Mouse (Mus musculus) kidney, adult 2 months (tissue): ENCODE results near the gene Orc6. TPM values are rescaled to one million over a fixed set of nuclear protein-coding genes. Genes with fewer than 3 reads are reported as not detected.

Experiments used
- DNase-seq: peaks from one replicate; pipeline ENCODE4 v3.0.0; 2021
- H3K27ac ChIP-seq: fragments of 200-500 bp; 2 replicates; pipeline ENCODE4 v1.5.1; 2012; ENCODE audit warnings: low read depth, low read length, control low read depth, inconsistent platforms; ENCODE audit not compliant: insufficient read depth
- H3K27me3 ChIP-seq: fragments of 200-500 bp; replicated peaks from 2 replicates; pipeline ENCODE4 v1.6.1; 2012; ENCODE audit warnings: mild to moderate bottlenecking, moderate library complexity, low read length, inconsistent platforms; ENCODE audit not compliant: control insufficient read depth, insufficient read depth
- H3K36me3 ChIP-seq: fragments of 200-500 bp; 2 replicates; pipeline ENCODE4 v1.6.1; 2012; ENCODE audit warnings: mild to moderate bottlenecking, moderate library complexity, low read length, inconsistent platforms; ENCODE audit not compliant: control insufficient read depth, insufficient read depth
- H3K4me1 ChIP-seq: fragments of 200-500 bp; 2 replicates; pipeline ENCODE4 v1.6.1; 2011; ENCODE audit warnings: low read length; ENCODE audit not compliant: control insufficient read depth, insufficient read depth
- H3K4me3 ChIP-seq: fragments of 200-500 bp; 2 replicates; pipeline ENCODE4 v1.5.1; 2011; ENCODE audit warnings: mild to moderate bottlenecking, low read depth, low read length, control low read depth; ENCODE audit not compliant: insufficient read depth
- CTCF ChIP-seq: fragments of 200-500 bp; conservative IDR thresholded peaks from 2 replicates; pipeline ENCODE4 v1.5.1; 2011; ENCODE audit warnings: low read depth, mild to moderate bottlenecking, control low read depth, low read length, moderate library complexity, mixed read lengths; ENCODE audit not compliant: insufficient read depth, insufficient read length
- POLR2A ChIP-seq: fragments of 200-500 bp; IDR thresholded peaks from one replicate; pipeline ENCODE4 v1.6.1; 2011; ENCODE audit warnings: low read depth, low read length, control low read depth
- WGBS: fragments of 180-500 bp; shearing (Covaris S2); methylation state at CpG from one replicate; pipeline ENCODE4 v1.1.7; 2018; 5-methylcytosine and 5-hydroxymethylcytosine counted together
- polyA plus RNA-seq: library from polyadenylated mRNA; depleted of rRNA; stranded (reverse); fragments of >200 nt; gene quantifications from 2 replicates; pipeline ENCODE4 v1.2.3, GENCODE M21; 2012

The Orc6 gene
- polyA plus RNA-seq, 1 experiment = 9.9 TPM

DNA sequence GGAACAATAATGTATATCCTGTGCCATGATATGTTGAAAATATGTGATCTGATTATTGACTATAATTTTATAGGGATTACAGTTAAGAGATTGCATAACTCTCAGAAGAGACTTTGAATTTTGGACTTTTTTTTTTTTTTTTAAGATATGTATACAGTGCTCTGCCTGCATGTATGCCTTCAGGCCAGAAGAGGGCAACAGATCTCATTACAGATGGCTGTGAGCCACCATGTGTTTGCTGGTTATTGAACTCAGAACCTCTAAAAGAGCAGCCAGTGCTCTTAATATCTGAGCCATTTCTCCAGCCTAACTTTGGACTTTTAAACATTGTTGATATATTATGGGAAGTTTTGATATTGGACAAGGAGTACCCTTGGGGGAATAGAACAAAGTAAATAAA, 12.3 kb downstream of the Orc6 start:
- TF ChIP-seq CTCF = peak; percentile 53
- no peak for TF ChIP-seq POLR2A
- peaks cover 2% of the 10 kb centered on the region; the same call in 1 of the 2 replicates for H3K36me3 ChIP-seq
- H3K4me1 ChIP-seq = no peaks in the 10 kb centered on the region
- peak; percentile 48 for DNase-seq
- H3K4me3 ChIP-seq = no peak overlapping the region
- no peak overlapping the region for H3K27ac ChIP-seq
- H3K27me3 ChIP-seq = no peaks in the 10 kb centered on the region

DNA sequence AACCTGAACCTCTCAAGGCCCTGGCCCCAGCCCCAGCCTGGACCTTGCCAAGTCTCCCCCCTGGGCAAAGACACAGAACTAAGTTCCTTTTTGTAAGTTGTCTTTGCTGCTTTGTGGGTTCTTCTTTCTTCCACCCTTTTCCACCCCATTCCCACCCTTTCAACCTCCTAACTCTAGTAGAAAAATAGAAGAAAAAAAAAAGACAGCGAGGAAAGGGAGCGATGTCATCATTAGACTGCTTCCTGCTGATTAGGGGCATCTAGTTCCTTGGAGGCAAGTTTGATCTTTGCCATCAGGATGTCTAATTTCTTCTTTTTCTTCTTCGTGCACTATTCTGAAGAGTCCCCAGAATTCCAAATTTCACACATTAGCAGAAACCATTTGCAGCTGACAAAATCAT, 13.6 kb downstream of the Orc6 start:
- no peak overlapping the region for H3K27ac ChIP-seq
- TF ChIP-seq POLR2A = no peak
- TF ChIP-seq CTCF = no peak
- H3K27me3 ChIP-seq = no peaks in the 10 kb centered on the region
- H3K4me3 ChIP-seq = no peak overlapping the region
- no peaks in the 10 kb centered on the region for H3K4me1 ChIP-seq
- no peak for DNase-seq
- peaks cover 2% of the 10 kb centered on the region; the same call in 1 of the 2 replicates for H3K36me3 ChIP-seq
- 82% methylated on average over 3 of the region's 3 CpGs for WGBS

DNA sequence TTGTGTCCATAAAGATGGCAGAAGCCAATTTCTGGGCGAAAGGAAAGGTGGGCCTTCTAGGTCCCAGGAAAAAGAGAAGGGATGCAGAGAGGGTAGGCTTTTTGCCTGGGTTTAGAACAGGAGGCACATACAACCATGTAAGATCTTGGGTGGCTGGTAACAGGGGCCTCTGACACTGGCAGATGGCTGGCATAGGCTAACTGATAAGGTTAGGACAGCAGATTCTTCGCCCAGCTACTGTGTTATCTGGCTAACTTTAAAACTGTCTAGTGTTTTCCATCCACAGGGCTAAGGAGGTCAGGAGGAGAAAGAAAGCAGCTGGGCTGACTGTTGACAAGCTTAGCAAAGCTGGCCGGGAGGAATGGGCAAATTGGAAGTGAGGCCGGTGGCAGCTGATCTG, 19.1 kb downstream of the Orc6 start:
- TF ChIP-seq POLR2A (no peak), CTCF (no peak)
- Histone ChIP-seq H3K36me3 (no peaks in the 10 kb centered on the region), H3K27ac (no peak overlapping the region), H3K4me1 (no peaks in the 10 kb centered on the region), H3K4me3 (no peak overlapping the region), H3K27me3 (no peaks in the 10 kb centered on the region)
- WGBS = 84% methylated on average over 4 of the region's 4 CpGs
- no peak for DNase-seq

DNA sequence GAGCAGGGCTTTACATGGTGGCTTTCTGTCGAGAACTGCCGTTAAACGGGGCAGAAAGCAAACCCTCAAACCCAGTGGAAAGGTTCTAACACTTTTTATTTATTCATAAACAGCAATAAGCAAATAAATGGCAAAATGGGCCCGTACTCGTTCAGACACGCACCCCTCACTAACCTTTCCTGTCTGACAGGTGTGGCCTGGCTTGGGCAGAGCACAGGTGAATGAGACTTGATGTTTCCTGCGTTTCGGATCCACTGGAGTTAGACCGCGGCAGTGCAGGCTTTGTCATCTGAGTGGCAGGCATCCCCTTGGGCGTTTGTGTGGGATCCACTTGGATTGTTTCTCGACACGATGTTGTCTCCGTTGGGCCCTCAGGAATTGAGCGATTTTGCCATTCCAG, 22.5 kb downstream of the Orc6 start:
- DNase-seq = no peak
- WGBS = 91% methylated on average over 15 of the region's 15 CpGs
- Histone ChIP-seq H3K4me3 (no peak overlapping the region), H3K4me1 (no peaks in the 10 kb centered on the region), H3K36me3 (no peaks in the 10 kb centered on the region), H3K27ac (no peak overlapping the region), H3K27me3 (no peaks in the 10 kb centered on the region)
- TF ChIP-seq POLR2A = no peak
- no peak for TF ChIP-seq CTCF

DNA sequence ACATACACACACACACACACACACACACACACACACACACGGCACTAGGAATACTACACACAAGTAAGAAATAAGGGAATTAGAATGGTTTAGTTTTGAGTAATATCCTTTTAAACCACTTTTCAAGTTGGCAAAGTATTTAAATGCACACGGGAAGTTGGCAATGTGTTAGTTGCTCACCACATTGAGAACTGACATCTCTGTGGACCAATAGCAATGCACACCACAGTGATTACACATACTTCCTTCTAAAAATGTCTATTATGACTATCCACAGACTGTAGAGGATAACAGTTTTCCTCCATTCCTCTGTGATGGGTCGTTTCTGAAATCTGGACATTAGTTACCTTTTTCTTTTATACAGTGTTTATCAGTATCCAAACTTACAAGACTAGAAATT, 23.7 kb downstream of the Orc6 start:
- Histone ChIP-seq H3K27ac (no peak overlapping the region), H3K4me3 (no peak overlapping the region), H3K36me3 (no peaks in the 10 kb centered on the region), H3K27me3 (no peaks in the 10 kb centered on the region), H3K4me1 (no peaks in the 10 kb centered on the region)
- no peak for DNase-seq
- TF ChIP-seq POLR2A (no peak), CTCF (no peak)
- WGBS = 69% methylated on average over 3 of the region's 3 CpGs

DNA sequence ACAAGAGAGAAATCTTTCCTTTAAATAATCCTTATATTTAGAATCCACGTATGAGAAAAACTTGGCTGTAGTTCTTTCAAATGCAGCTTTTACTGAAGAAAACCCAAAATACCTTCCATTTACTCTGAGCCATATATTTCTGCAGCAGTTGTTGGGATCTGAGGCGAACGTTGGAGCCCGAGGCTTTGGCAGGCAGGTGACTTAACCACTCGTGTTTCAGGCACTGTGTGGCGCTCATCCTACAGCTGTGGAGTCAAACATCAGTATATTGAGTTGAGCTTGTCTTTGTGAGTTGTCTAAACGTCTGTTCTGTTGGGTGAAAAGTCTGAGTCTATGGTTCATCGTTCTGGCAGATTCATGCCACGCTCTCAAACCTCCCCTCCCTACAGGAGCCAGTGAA, 27.6 kb downstream of the Orc6 start:
- no peaks in the 10 kb centered on the region for H3K36me3 ChIP-seq
- 71% methylated on average over 9 of the region's 9 CpGs for WGBS
- no peak overlapping the region for H3K4me3 ChIP-seq
- no peak for TF ChIP-seq POLR2A
- TF ChIP-seq CTCF = no peak
- H3K27ac ChIP-seq = no peak overlapping the region
- no peaks in the 10 kb centered on the region for H3K27me3 ChIP-seq
- DNase-seq = no peak
- peaks cover 3% of the 10 kb centered on the region; the same call in 1 of the 2 replicates for H3K4me1 ChIP-seq

DNA sequence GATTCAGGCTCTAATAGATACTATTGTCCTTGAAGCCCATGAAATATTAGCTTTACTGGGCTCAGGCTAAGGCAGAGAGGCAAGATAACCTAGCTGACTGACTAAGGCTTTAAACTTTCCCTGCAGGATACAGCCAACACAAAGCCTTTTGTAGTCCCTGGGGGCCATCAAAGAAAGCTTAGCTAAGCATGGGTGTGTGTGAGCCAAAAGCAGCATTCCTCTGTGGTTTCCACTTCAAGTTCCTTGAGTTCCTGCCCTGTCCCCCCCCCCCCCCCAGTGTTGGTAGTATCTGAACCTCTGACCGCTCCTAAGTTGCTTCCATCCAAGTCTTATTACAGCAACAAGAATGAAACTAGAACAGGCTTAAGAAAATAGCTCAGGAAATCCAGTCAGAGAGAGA, 30.1 kb downstream of the Orc6 start:
- H3K4me3 ChIP-seq = no peak overlapping the region
- H3K4me1 ChIP-seq = peaks cover 6% of the 10 kb centered on the region
- no peak overlapping the region for H3K27ac ChIP-seq
- WGBS = 56% methylated on average over 1 of the region's 1 CpGs
- no peaks in the 10 kb centered on the region for H3K36me3 ChIP-seq
- TF ChIP-seq CTCF = no peak
- TF ChIP-seq POLR2A = no peak
- H3K27me3 ChIP-seq = no peaks in the 10 kb centered on the region
- DNase-seq = peak; percentile 52

DNA sequence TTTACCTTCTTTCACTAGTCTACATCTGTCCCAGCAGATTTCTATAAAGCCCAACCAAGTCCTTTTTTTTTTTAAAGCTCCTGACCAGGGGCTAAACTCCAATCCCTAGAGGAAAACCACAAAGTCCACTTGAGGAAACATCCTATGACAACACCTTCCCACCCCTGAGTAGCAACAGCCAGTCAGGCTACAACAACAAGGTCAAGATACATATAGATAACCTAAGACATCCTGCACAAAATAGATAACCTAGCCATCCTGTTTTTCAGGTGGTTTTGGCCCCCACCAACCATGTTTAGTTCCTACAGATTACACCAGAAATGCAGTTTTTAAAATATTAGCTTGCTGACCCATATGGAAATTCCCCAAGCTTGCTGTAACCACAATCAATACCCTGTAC, 35.7 kb downstream of the Orc6 start:
- TF ChIP-seq CTCF = no peak
- Histone ChIP-seq H3K27me3 (no peaks in the 10 kb centered on the region), H3K4me1 (peaks cover 8% of the 10 kb centered on the region), H3K27ac (peak overlapping the region; percentile 76), H3K36me3 (no peaks in the 10 kb centered on the region), H3K4me3 (no peak overlapping the region)
- DNase-seq = peak; percentile 33
